Mouse (Mus musculus) thymus, adult 2 months (tissue): Measurements from ENCODE around the gene Hdc. TPM values are rescaled to one million over a fixed set of nuclear protein-coding genes. Genes with fewer than 3 reads are reported as not detected.

ENCODE experiments used
- DNase-seq: peaks from one replicate; pipeline ENCODE4 v3.0.0; 2021
- H3K27ac ChIP-seq: fragments of 200-500 bp; 2 replicates; pipeline ENCODE4 v1.5.1; 2012; ENCODE audit warnings: low read length, control low read depth; ENCODE audit not compliant: control insufficient read depth, insufficient read depth
- H3K27me3 ChIP-seq: fragments of 200-500 bp; 2 replicates; pipeline ENCODE4 v1.6.1; 2012; ENCODE audit warnings: mild to moderate bottlenecking, low read length, moderate library complexity, mixed read lengths; ENCODE audit not compliant: control insufficient read depth, insufficient read depth
- H3K36me3 ChIP-seq: fragments of 200-500 bp; 2 replicates; pipeline ENCODE4 v1.6.1; 2012; ENCODE audit warnings: mild to moderate bottlenecking, low read length, moderate library complexity; ENCODE audit not compliant: control insufficient read depth, insufficient read depth
- H3K4me1 ChIP-seq: fragments of 200-500 bp; replicated peaks from 2 replicates; pipeline ENCODE4 v1.6.1; 2012; ENCODE audit warnings: low read length; ENCODE audit not compliant: control insufficient read depth, insufficient read depth
- H3K4me3 ChIP-seq: fragments of 200-500 bp; 2 replicates; pipeline ENCODE4 v1.5.1; 2012; ENCODE audit warnings: mild to moderate bottlenecking, low read length, control low read depth, moderate library complexity; ENCODE audit not compliant: control insufficient read depth, insufficient read depth
- CTCF ChIP-seq: fragments of 200-500 bp; IDR thresholded peaks from 2 replicates; pipeline ENCODE4 v1.5.1; 2012; ENCODE audit warnings: mild to moderate bottlenecking, control low read depth, low read length, moderate library complexity, borderline replicate concordance; ENCODE audit not compliant: control insufficient read depth, poor library complexity, insufficient read depth; ENCODE audit errors: extremely low read depth
- POLR2A ChIP-seq: fragments of 200-500 bp; IDR thresholded peaks from 2 replicates; pipeline ENCODE4 v1.6.1; 2012; ENCODE audit warnings: mild to moderate bottlenecking, low read length, control low read depth, moderate library complexity; ENCODE audit not compliant: control insufficient read depth, poor library complexity, insufficient read depth; ENCODE audit errors: extremely low read depth
- WGBS: fragments of 180-500 bp; shearing (Covaris S2); methylation state at CpG from one replicate; pipeline ENCODE4 v1.1.7; 2018; 5-methylcytosine and 5-hydroxymethylcytosine counted together
- polyA plus RNA-seq: library from polyadenylated mRNA; depleted of rRNA; stranded (reverse); fragments of >200 nt; gene quantifications from 2 replicates; pipeline ENCODE4 v1.2.3, GENCODE M21; 2012

The Hdc gene
- polyA plus RNA-seq, 1 experiment: 19.1 TPM

DNA sequence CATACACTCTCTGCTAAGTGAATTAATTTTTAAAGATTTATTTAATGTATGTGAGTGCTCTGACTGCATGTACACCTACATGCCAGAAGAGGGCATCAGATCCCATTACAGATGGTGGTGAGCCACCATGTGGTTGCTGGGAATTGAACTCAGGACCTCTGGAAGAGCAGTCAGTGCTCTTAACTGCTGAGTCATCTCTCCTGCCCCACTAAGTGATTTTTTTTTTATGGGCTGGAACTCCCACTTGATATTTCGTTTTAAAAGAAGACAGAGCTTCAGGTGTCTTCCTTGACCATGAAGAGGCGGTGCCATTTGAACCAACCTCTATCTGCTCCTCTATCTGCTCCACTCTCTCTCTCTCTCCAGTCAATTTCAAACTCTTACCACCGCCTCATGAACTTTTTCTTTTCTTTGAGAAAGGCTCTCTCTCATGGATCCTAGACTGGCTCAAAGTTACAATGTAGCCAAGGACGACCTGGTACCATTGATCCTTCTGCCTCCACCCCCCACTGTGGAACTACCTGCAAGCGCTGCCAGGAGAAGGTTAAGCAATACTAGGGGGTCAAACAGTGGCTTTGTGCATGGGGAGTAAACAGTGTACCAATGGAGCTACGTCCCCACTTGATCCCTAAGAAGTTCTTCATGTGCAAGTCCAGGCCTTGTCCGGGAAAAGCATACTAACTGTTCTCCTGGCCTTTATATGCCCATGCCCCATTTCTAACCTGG, 22.6 kb downstream of the Hdc start:
- no peaks in the 10 kb centered on the region for H3K36me3 ChIP-seq
- H3K27me3 ChIP-seq: no peaks in the 10 kb centered on the region
- no peak for TF ChIP-seq CTCF
- no peak for TF ChIP-seq POLR2A
- H3K27ac ChIP-seq: peak overlapping the region; percentile 80
- DNase-seq: no peak
- WGBS: 97% methylated on average over 7 of the region's 7 CpGs
- peaks cover 22% of the 10 kb centered on the region for H3K4me1 ChIP-seq
- no peak overlapping the region for H3K4me3 ChIP-seq

DNA sequence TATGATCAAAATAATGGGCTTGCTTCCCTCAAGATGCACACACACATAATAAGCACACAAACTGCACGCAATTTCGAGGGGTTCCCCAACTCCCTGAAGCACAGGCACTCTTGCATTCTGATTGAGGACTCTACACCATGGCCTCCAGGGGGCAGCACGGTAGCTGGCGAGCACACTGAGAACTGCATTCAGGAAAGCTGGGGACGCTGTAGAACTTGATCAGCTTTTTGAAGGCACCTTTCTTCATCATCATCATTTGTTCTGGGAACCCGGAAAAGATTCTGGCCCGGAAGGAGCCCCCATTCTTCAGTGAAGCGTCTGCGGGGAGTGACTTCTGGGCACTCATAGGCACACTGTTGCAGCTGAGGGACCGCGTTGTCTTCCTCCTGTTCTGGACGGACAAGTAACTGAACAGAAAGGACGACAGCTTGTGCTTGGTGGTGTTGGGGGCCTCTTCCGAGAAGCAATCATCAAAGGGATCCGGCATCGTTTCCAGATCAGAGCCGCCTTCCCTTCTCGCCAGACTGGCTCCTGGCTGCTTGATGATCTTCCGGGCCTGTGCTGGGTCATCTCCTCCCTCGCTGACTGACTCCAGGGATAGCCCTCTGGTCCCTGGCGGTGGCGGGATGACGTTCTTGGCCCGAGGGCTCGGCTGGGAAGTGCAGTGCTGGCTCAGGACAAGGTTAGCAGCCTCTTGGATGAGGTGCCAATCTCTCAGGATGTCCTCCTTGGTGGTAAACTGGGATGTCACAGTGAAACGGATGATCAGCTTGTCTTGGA, 25.1 kb downstream of the Hdc start:
- DNase-seq: peak; percentile 78
- no peaks in the 10 kb centered on the region for H3K36me3 ChIP-seq
- H3K4me1 ChIP-seq: peaks cover 22% of the 10 kb centered on the region
- no peak overlapping the region for H3K27ac ChIP-seq
- no peaks in the 10 kb centered on the region for H3K27me3 ChIP-seq
- peak overlapping the region; percentile 38 for H3K4me3 ChIP-seq
- TF ChIP-seq CTCF (peak; percentile 85), POLR2A (no peak)
- 42% methylated on average over 26 of the region's 26 CpGs for WGBS

GRCm38 (mm10) chr2:126591304-126591703, 27.8 kb downstream of the Hdc start:
- WGBS: 95% methylated on average over 4 of the region's 4 CpGs
- no peak overlapping the region for H3K27ac ChIP-seq

GRCm38 (mm10) chr2:126587468-126587867, 31.6 kb downstream of the Hdc start:
- H3K27me3 ChIP-seq: no peaks in the 10 kb centered on the region
- TF ChIP-seq CTCF (no peak), POLR2A (no peak)
- 83% methylated on average over 3 of the region's 3 CpGs for WGBS
- DNase-seq: no peak
- peaks cover 5% of the 10 kb centered on the region for H3K4me1 ChIP-seq
- H3K27ac ChIP-seq: no peak overlapping the region
- no peak overlapping the region for H3K4me3 ChIP-seq
- no peaks in the 10 kb centered on the region for H3K36me3 ChIP-seq

More at GRCm38 (mm10) chr2:126591304-126591703, 27.8 kb downstream of the Hdc start:
- TF ChIP-seq POLR2A: no peak
- TF ChIP-seq CTCF: no peak
- peaks cover 6% of the 10 kb centered on the region; the same call in 1 of the 2 replicates for H3K4me1 ChIP-seq
- no peak for DNase-seq
- H3K27me3 ChIP-seq: no peaks in the 10 kb centered on the region
- H3K36me3 ChIP-seq: no peaks in the 10 kb centered on the region
- H3K4me3 ChIP-seq: no peak overlapping the region

DNA sequence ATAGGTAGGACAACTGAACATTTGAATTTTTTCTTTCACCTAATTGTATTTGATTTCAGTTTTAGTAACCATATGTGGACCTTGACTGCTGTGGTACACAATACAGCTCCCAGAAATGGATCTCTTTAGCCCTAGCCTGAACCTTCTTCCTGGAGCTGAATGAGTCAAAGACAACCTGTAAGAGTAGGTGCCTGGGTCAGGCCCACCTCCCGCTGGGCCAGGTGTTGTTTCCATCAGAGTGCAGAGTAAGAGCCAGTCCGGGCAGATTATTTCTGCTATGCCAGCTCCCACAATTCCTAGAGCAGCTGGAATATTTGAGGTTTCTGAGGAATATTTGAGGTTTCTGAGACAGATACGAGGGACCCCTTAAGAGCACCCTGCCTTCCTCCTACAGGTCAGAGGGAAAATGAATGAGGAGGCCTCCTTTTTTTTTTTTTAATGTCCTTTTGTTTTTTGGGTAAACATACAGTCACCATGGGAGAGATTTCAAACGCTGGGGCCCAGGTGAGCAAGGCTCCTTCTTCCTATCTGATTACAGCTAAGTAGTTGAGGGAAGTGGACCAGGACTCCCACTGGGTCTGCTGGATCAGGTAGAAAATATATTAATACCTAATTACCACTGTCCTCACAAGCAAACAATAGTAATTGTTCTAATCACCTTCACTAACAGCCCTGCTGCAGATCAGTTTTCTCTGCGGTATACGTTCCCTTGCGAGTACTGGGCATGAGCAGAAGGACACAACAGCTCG, 34.3 kb downstream of the Hdc start:
- no peak for DNase-seq
- Histone ChIP-seq H3K27ac (no peak overlapping the region), H3K36me3 (no peaks in the 10 kb centered on the region), H3K27me3 (no peaks in the 10 kb centered on the region), H3K4me3 (no peak overlapping the region), H3K4me1 (peaks cover 5% of the 10 kb centered on the region)
- 89% methylated on average over 8 of the region's 8 CpGs for WGBS
- no peak for TF ChIP-seq CTCF
- TF ChIP-seq POLR2A: no peak

DNA sequence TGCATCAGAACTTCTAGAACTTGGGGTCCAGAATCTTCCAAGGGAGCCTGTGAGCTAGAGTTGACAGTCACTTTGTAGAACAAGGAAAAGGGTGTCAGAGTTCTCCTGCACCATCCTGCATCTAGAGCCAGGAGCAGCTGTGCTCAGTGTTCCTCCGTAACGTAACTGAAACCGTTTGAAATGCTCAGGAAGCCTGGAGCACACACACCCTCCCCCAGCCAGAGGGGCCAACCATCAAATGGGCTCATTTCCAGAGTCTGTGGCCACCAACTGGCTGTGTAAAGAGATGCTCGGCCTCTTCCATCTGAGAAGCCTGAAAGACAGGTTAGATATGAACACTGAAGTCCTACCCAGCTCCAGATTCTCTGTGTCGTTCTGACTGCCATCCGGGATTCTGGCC, 35.1 kb downstream of the Hdc start:
- WGBS: 30% methylated on average over 6 of the region's 6 CpGs
- no peaks in the 10 kb centered on the region for H3K36me3 ChIP-seq

More for the DNA sequence above, 35.1 kb downstream of the Hdc start:
- no peaks in the 10 kb centered on the region for H3K27me3 ChIP-seq
- no peak overlapping the region for H3K27ac ChIP-seq
- DNase-seq: no peak
- H3K4me1 ChIP-seq: peaks cover 5% of the 10 kb centered on the region
- H3K4me3 ChIP-seq: no peak overlapping the region
- TF ChIP-seq POLR2A (no peak), CTCF (no peak)
